Mouse (Mus musculus) 3T3-L1 (cell line): Measurements from ENCODE around the gene Senp3.
"Not testable (repeated sequence)": the region's sequence is repeated elsewhere in the genome, so short reads cannot be mapped to it uniquely, and the experiment has no call there.

Experiments used
- DNase-seq: peaks from one replicate; pipeline ENCODE4 v3.0.0-alpha.2; 2015; ENCODE audit warnings: low read depth, low spot score

Senp3 gene

GRCm38 (mm10) chr11:69681314-69682208, at the start of gene Senp3:
TSS of gene Senp3 (minus strand) at chr11:69682084.
- peak; percentile 92 for DNase-seq

DNA sequence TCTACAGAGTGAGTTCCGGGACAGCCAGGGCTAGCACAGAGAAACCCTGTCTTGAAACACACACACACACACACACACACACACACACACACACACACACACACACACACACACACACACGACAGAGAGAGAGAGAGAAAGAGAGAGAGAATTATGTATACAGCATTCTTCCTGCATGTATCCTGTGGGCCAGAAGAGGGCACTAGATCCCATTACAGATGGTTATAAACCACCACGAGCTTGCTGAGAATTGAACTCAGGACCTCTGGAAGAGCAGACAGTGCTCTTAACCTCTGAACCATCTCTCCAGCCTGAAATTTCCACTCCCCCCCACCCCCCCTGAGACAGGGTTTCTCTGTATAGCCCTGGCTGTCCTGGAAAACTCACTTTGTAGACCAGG, 49.5 kb upstream of the Senp3 start:
- DNase-seq: not testable (repeated sequence)

- DNase-seq: peak; percentile 64
Observed at GRCm38 (mm10) chr11:69729063-69729462, 47.2 kb upstream of the Senp3 start.

DNA sequence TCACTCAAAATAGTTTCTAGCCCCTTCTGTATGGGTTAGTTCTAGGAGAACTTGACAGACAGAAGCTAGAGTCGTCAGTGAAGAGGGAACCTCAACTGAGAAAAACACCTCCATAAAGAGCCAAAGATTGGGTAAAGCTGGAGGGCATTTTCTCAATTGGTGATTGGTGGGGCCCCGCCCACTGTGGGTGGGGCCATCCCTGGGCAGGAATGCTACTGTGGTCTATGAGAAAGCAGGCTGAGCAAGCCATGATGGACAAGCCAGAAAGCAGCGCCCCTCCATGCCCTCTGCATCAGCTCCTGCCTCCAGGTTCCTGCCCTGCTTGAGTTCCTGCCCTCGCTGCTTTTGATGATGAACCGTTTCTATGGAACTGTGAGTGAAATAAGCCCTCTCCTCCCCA, 44.1 kb upstream of the Senp3 start:
- DNase-seq: peak; percentile 27

- no peak for DNase-seq
Observed at GRCm38 (mm10) chr11:69723074-69723473, 41.2 kb upstream of the Senp3 start.

- DNase-seq: no peak
Observed at GRCm38 (mm10) chr11:69720852-69721251, 39.0 kb upstream of the Senp3 start.

DNA sequence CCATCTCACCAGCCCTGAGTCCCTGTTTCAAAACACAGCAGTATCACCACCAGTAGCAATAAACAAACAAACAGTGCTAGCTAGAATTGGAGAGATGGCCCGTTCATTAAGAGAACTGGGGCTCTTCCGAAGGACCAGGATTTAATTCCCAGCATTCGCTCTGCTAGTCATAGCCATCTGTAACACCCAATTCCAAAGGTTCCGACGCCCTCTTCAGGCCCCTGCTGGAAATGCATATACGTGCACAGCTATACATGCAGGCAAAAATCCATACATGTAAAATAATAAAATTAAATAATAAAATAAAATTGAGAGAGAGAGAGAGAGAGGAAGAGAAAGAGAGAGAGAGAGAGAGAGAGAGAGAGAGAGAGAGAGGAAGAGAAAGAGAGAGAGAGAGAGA, 37.5 kb upstream of the Senp3 start:
- peak; percentile 15 for DNase-seq

DNA sequence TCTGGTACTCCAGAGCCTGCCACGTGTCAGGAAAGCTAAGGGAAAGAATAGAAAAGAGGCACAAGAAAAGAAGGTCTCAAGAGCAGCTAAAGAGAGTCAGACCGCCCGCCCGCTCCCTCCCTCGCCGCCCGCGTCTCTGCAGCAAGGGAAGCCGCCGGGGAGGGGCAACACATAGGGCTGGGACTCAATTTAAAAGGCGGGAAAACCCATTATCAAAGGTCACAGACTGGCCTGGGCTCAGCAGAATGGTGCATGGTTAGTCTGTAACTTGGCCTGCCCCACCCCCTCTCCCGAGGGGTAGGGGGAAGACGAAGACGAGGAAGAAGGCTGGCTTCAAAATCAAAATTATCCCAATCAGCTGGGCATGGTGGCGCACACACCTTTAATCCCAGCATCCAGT, 36.8 kb upstream of the Senp3 start:
- no peak for DNase-seq

DNA sequence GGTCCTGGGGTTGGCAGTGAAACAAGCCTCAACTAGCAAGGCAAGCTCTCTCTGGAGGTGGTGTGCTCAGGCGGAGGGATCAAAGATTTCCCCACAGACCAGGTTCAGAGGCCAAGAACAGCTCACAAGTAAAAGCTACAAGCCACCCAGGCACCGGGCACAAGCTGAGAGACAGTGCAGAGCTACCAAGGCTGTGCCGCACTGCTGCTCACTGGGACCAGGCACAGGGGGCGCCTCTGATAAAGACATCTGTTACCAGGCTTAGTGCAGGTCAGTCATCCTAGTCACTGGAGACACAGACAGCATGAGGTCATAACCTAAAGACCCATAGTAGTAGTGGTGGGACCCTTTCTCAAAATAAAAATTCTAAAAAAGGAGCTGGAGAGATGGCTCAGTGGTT, 35.1 kb upstream of the Senp3 start:
- no peak for DNase-seq

DNA sequence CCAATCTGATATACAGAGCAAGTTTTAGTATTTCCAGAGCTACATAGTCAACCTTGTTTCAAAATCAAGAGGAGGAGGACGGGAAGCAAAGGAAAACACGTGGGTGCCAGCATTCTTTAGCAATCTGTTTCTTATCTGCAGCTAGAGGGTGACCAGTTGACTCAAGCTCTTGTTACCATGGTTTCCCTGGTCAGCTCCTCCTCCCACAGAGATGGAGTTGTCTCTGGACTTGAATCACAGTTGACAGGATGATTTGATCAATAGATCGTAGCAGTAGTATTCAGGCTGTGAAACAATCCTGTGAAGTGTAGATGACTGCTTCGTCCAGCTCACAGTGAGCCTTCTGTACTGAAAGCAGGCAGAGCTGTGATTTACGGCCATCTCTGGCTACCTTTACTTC, 34.0 kb upstream of the Senp3 start:
- peak; percentile 93 for DNase-seq

DNA sequence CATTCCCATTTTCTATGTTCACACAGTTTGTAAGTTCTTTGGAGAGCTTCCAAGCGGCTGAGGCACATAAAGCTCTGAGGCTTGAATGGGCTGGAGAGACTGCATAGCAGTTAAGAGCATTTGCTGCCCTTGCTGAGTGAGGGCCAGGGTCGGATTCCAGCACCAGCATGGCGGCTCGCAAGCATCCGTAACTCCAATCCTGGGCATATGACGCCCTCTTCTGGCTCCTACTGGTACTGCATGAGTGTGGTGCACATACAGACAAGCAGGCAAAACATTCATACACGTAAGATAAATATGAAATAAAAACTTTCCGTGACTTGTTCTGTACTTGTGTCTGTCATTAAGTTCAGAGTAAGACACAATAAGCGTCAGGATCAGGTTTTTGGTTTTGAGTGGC, 33.6 kb upstream of the Senp3 start:
- DNase-seq: peak; percentile 54

DNA sequence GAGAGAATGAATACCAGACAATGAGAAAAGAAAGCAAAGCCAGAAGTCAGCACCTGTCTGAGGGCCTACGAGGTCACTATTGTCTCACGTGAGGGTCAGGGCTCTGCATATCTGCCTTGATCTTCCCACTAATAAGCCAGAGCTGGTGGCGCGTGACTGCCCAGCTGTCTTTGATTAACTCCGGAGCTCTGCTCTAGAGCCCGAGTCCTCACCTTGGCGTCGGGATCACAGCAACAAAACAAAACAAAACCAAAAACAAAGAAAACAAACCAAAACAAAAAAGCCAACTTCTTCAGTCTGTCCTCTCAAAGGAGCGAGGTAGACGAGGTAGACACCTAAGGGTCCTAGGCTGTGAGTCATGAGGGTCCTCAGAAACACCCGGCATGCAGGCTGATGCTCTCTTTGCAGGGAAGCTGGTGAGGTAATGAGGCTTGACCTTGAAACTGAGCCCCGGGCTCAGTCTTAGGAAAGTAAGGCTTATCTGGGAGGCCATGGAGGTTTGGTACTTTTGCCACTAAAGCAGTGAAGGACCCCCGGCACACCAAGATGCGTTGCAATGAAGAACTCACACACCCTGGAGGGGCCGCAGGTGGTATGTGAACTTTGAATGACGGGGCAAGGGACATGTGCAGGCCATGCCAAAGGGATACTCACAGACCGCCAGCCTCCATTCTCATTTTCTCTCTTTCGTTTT, 32.9 kb upstream of the Senp3 start:
- DNase-seq: no peak

GRCm38 (mm10) chr11:69712954-69713672, 31.2 kb upstream of the Senp3 start:
- no peak for DNase-seq

- no peak for DNase-seq
Observed at GRCm38 (mm10) chr11:69711082-69711481, 29.2 kb upstream of the Senp3 start.

DNA sequence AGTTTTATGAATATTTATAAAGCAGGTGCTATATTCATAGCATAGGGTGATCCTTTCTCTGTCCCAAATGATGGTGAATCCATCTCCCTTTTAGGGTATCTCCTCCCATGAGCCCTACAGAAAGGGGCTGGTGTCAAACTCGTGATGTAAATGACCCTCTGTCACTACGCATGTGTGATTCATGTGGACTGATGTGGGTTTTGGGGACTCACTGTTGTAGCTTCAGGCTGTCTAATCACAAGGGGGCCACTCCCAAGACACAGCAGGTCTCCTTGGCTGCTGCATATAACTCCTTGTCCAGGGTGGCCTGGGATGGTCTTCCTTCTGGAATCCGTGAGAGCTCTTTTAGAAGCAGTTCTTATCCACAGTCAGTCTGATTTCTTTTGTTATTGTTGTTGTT, 28.6 kb upstream of the Senp3 start:
- DNase-seq: no peak

DNA sequence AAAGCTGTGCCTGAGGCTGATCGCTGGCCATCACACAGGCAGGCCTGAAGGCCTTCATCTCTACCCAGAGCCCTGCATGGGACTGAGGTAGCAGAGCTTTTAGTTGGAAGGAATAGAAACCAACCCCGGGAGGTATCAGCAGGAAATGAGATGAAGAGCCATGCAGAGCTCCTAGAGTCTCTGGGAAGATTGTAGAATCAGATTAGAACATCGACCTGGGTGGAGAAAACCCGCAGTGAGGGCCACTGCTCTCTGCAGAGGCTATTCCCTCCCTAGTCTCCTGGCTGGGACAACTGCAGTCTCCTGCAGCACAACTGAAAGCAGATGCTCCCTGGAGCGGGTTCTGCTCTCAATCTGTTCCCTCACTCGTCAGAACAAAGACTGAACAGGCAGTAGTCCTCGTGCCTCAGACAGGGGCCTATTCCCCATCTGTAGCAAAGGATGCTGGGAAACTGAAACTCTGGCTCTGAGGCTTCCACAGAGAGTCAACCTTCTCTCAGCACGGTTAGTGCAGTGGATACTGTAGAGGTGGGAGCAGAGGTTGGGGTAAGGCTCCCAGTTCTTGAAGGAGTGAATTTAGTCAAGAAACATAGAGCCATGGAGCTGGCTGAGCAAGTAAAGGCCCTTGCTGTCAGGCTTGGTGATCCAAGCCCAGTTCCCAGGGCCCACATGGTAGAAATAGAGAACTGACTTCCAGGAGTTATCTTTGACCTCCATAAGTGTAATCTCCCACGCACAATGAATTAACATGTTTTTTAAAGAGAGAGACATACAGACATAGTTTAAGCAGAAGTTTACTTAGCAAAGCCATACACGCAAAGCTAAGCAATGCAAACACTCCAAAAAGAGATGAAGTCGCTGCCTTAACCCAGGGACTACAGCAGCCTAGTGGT, 27.9 kb upstream of the Senp3 start:
- DNase-seq: no peak

- DNase-seq: no peak
Observed at GRCm38 (mm10) chr11:69708614-69709265, 26.9 kb upstream of the Senp3 start.

GRCm38 (mm10) chr11:69707873-69708381, 26.0 kb upstream of the Senp3 start:
- DNase-seq: no peak

GRCm38 (mm10) chr11:69707480-69707847, 25.6 kb upstream of the Senp3 start:
- no peak for DNase-seq

DNA sequence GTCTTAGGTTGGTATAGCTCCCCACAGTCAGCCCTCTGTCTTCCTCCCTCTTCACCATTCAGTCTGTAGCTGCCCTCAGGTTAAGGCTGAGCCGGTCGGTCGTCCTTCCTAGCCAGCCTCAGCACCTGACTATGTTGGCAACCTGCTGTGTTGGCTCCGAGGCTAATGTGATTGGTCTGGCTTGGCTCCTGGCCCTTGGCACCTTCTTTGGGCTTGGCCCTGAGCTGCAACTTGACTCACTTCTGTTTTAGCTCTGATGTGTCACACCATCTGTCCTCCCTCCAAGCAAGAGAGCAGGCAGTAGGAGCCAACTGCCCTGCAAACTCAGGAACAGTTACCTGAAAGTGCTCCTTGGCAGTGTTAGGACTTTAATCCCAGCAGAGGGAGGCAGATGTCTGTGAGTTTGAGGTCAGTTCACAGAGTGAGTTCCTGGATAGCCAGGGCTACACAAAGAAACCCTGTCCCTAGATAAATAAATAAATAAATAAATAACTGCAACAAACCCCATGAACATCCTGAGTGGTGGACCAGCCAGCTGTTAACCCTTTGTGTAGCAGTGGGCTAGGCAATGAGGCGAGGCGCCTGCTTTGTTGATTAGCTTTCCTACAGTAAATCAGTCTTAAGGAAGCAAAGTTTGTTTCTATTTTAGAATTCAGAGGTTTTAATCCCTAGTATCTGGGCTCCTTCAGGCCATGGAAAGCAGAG, 25.0 kb upstream of the Senp3 start:
- peak; percentile 75 for DNase-seq
